Mouse (Mus musculus) lung, postnatal 0 days (tissue): ENCODE measurements around the gene Abhd17c.

Experiments used
- CTCF ChIP-seq: IDR thresholded peaks from 2 replicates; pipeline ENCODE4 v1.5.1; 2016; ENCODE audit warnings: antibody characterized with exemption, mild to moderate bottlenecking
- EP300 ChIP-seq: IDR thresholded peaks from 2 replicates; pipeline ENCODE4 v1.6.1; 2016; ENCODE audit warnings: antibody characterized with exemption, mild to moderate bottlenecking, control low read depth

DNA sequence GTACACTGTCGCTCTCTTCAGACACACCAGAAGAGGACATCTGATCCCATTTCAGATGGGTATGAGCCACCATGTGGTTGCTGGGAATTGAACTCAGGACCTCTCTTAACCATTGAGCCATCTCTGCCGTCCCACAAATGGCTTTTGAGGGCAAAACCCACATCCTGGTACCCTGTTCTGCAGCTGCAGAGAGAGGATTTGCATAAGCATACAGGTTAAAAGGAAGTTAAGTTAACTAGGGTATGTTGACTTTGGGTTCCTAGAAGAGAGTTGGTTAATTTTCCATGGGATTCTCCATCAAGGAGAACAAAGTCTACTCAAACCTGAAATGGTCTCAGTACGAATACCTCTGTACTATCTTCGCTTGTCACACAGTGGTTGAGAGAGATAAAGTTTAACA lies 13.2 kb upstream of the Abhd17c start:
- TF ChIP-seq CTCF (no peak), EP300 (no peak)
